Mouse (Mus musculus) olfactory bulb, adult 2 months (tissue): ENCODE data around the gene Nt5c2.

Experiments used
- CTCF ChIP-seq: fragments of 200-500 bp; IDR thresholded peaks from 2 replicates; pipeline ENCODE4 v1.5.1; 2012; ENCODE audit warnings: low read depth, mild to moderate bottlenecking, low read length, moderate library complexity; ENCODE audit not compliant: insufficient read depth
- POLR2A ChIP-seq: fragments of 200-500 bp; IDR thresholded peaks from 2 replicates; pipeline ENCODE4 v1.6.1; 2012; ENCODE audit warnings: mild to moderate bottlenecking, low read depth, low read length, moderate library complexity; ENCODE audit not compliant: insufficient read depth

DNA sequence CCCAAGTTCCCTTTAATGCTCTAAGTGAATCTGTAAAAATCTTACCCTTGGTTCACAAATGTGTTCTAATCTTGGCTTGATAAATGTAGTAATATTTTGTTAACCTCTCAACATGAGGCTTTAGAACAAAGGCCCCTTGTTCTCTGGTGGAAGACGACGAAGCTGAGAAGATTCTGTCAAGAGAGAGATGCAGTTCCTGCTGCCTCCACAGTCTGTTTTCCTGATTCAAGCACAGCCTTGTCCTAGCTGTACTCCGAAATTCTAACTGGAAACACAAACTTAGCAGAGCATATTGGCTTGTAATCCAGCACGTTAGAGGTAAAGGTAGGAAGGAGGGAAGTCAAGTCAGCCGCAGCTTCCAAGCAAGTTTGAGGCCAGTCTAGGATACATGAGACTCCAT lies 62.0 kb downstream of the Nt5c2 start:
- TF ChIP-seq CTCF (no peak), POLR2A (no peak)
